Mouse (Mus musculus) left cerebral cortex, adult 11 months (tissue): ENCODE measurements around the gene Khk.
"Not testable (repeated sequence)": the region's sequence is repeated elsewhere in the genome, so short reads cannot be mapped to it uniquely, and the experiment has no call there.

Experiments
- DNase-seq: peaks from one replicate; pipeline ENCODE4 v3.0.0; 2022; ENCODE audit warnings: low spot score

Gene Khk

DNA sequence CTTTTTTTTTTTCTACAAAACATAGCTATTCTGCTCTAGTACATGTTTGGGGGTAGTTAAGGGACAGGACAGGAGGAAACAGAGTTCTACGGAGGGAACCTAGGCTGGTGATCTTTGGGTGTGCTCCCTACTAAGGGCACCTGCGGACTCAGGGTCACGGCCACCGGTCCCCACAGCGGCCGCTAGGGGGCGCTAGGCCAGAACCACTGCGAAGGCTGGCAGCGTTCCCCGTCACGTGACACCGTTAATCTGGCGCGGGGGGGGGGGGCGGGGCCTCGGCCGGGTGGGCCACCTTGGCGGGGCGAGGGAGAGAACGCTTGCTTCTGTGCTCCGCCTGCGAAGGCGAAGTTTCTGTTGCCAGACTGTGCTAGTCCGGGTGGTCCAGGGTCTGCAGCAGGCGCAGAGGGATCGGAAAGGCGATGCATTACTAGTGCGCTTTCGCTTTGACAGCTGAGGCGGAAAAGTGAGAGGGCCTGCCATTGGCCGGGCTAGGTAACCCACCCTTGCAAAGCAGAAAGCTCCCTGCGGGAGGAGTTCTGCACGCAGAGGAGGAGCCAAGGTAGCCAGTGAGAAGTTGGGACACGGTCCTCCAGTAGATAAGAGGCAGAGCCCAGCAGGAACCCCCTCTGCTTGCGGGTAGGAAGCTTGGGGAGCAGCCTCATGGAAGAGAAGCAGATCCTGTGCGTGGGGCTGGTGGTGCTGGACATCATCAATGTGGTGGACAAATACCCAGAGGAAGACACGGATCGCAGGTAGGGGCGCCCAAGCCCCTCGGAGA lies at the start of gene Khk:
TSS of gene Khk (plus strand) at position 176 of the 778 bp plus-strand sequence.
- peak; percentile 68 for DNase-seq

- DNase-seq = no peak
Observed at GRCm38 (mm10) chr5:30872574-30872973, 48.7 kb upstream of the Khk start.

DNA sequence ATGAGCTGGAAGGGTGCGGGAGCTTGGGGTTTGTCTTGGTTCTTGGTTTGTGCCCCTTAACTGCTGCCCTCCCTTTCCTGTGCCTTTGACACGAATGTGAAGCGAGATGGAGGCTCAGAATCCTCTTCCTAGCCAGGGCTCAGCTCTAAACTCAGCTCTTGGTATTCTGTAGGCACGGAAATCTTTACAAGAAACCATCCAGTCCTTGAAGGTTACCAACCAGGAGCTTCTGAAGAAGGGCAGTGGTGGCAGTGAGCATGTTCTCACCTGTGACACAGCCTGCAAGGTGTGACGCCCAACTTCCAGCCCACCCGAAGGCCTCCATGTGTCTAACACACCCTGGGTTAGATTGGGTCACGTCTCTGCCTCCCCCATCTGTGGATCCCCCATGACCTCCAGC lies 46.9 kb upstream of the Khk start:
- DNase-seq = no peak

- no peak for DNase-seq
Observed at GRCm38 (mm10) chr5:30878616-30879015, 42.6 kb upstream of the Khk start.

DNA sequence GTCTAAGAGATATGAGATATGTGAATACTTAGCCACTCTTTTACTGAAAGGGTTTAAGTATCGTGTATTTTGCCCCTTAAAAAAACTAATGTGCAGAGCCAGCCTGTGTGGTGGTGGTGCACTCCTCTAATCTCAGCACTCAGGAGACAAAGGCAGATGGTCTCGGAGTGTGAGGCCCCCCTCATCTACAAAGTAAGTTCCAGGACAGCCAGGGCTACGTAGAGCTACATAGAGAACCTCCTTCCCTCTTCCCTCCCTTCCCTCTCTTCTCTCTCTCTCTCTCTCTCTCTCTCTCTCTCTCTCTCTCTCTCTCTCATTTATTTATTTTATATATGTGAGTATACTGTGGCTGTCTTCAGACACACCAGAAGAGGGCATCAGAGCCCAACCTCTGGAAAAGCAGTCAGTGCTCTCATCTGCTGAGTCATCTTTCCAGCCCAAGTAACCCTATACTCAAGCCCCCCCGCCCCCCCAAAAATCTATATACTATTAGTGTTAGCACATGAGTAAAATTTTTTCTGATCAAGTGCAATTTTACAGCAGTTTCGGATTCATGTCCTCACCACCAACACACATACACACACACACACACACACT lies 41.8 kb upstream of the Khk start:
- DNase-seq = no peak

- DNase-seq = not testable (repeated sequence)
Observed at GRCm38 (mm10) chr5:30881839-30882238, 39.4 kb upstream of the Khk start.

DNA sequence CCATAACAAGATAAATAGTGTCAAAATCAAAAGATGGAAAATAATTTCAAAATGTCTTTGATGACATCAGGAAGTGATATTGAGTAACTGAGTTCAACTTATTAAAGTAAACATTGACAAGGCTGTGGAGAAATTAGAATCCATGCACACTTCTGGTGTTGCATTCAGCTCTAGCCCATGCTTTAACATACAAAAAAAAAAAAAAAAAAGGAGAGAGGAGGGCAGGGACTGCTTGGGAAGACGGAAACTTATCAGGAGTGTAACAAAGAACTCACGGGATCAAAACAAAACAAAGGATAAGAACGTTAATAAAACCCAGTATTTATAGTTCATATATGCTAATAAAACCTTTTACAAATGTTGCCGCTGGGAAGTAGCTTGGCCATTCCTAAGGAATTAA lies 35.0 kb upstream of the Khk start:
- DNase-seq = no peak

DNA sequence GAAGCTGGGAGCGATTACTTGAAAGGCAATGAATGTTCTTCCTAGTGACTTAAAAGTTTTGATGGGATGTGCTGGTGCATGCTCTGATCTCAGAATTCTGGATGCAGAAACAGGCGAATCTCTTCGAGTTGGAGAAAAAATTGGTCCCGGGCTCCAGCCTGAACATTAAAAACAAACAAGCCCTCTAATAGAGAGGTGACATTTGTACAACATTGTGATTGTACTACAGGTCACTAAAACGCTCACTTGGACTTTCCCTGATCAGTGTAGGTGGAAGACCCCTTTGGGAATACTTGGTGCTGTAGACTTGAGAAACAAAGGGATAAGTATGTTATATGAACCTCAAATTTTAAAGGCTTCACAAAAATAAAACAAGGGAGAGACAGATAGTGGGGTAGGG lies 34.5 kb upstream of the Khk start:
- DNase-seq = no peak

DNA sequence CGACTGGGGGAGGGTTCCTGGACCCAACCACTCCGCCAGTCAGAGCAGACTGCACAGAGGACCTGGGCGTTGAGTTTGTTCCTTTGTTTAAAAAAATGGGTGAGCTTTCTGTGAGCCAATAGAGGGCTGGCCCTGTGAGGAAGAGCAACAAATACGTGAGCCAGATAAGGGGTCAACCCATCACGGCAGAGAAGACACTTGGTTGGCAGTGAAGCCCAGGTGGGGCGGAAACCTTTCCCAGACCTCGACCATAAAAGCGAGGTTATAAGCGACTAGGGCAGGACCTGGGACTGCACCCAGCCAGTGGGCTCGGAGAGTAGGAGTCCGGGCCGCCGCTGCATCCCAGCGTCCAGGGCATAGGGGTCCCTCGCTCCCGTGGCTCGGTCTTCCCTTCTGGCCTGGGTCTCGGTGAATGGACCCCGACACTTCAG lies 33.9 kb upstream of the Khk start:
- peak; percentile 31 for DNase-seq

GRCm38 (mm10) chr5:30887858-30888336 lies 33.3 kb upstream of the Khk start:
- DNase-seq = peak; percentile 92

- peak; percentile 94 for DNase-seq
Observed at GRCm38 (mm10) chr5:30888337-30889087, 32.7 kb upstream of the Khk start, which contains the start of gene Agbl5. Gene Agbl5 (plus strand): TSS chr5:30888694.

DNA sequence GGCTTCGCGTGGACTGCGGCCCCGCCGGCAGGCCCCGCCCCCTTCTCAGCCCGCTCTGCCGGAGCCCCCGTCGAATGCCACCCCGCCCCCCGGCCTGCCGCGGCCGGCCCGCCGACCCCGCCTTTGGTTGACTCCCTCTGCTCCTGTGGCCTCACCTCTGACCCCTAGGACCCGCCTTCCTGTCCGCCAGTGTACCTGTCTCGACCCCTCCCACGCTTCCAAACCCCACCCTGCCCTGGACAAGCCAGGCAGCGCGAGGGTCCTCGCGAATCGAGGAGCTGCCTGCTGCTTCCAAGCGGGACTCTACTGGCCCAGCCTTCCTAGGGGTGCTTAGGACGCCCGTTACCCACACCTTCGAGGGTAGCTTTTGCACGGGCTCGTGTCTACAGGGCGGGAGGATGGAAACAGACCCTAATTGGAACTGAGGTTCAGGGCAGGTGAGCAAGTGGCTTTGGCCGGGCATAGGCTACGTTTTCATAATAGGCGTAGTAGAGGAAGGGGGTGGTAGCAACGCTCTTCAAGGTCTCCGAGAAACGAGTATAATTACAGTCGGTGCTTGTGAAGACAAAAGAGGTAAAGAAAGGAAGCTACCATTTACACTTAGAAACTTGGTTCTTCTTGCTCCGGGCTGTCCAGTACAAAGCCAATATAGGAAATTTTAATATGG lies 32.0 kb upstream of the Khk start:
- DNase-seq = no peak

DNA sequence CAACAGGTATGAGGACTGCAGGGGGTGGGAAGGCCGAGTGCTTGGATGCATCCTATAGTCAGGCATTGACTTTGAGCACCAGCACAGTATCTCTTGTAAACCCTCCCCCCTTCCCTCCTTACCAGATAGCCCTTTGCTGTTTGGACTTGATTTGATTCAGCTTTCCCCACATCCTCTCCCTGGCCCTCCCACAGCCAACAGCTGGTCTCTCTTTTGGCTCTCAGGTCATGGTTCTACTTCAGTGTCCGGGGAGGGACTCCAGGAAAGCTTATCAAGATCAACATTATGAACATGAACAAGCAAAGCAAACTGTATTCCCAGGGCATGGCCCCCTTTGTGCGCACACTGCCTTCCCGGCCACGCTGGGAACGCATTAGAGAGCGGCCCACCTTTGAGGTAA lies 30.9 kb upstream of the Khk start:
- DNase-seq = no peak

- no peak for DNase-seq
Observed at GRCm38 (mm10) chr5:30901860-30902259, 19.4 kb upstream of the Khk start.

- peak; percentile 89 for DNase-seq
Observed at GRCm38 (mm10) chr5:30907413-30908059, 13.7 kb upstream of the Khk start, which contains the start of gene Ost4. Gene Ost4 (minus strand): TSS chr5:30907788.

DNA sequence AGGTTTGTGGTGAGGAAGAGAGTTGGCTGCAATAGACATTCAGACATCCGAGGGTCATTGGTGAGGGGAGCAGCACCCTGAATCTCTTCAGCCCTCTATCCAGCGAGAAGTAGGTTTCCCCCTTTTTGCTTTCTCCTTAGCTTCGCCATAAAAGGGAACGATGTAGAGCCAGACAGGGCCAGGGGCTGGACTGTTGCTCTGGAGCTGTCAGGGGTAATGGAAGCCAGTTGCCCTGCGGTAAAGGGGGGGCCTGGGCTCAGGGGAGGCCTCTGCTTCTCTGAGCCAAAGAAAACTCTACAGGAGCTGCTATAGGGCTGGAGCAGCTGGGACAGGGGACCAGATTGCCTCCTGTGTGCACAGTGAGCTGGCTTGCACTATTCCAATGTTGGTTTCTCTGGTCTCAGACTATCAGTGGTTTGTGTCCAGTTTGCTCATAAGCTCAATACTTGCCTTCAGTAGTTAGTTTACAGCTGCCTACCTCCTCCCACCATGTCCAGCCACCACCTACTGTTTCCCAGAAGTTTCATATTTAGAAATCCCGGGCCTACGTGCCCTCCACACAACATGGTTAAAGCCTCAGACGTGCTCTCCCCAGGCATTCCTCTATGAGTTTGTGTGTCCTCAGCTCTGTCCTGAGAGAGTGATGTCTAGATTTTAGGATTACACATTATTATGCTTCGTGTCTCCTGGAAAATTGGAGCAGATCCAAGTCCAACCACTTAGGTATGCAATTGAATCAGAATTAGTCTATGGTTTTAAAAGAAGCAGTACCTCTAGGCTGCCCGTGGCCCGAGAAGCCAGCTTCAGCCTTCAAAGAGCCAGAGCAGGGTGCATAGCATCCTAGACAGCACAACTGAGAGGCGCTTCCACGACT lies 12.6 kb upstream of the Khk start:
- no peak for DNase-seq

- no peak for DNase-seq
Observed at GRCm38 (mm10) chr5:30909300-30909659, 12.0 kb upstream of the Khk start.

- no peak for DNase-seq
Observed at GRCm38 (mm10) chr5:30909863-30910262, 11.4 kb upstream of the Khk start.

- no peak for DNase-seq
Observed at GRCm38 (mm10) chr5:30910481-30910880, 10.8 kb upstream of the Khk start.

- DNase-seq = no peak
Observed at GRCm38 (mm10) chr5:30912156-30912555, 9.1 kb upstream of the Khk start.
